Mouse (Mus musculus): ENCODE results near the gene Tcp1. TPM values are rescaled to one million over a fixed set of nuclear protein-coding genes. Genes with fewer than 3 reads are reported as not detected.
"Not testable (repeated sequence)": the region's sequence is repeated elsewhere in the genome, so short reads cannot be mapped to it uniquely, and the experiment has no call there.

Gene Tcp1
- polyA plus RNA-seq, 1 experiment from 2014 or later = 533 TPM

DNA sequence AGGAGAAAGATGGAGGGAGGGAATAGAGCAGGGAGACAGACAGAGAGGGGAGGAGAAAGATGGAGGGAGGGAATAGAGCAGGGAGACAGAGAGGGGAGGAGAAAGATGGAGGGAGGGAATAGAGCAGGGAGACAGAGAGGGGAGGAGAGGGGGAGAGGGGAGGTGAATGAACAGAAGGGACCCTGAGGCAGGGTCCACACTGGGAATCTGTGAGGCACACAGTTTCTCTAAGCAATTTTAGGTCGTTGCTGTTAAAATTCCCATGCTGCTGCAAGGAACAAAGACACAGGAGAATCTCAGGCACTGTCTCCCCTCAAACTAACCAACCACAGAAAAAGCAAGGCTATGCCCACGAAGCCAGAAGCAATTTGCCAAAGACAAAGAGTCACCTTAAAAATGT lies 16.9 kb upstream of the Tcp1 start:
- H3K4me1 ChIP-seq = peaks cover 13% of the 10 kb centered on the region
- WGBS = 51% methylated on average over 2 of the region's 2 CpGs
- H3K9me3 ChIP-seq; H3K4me3 ChIP-seq; H3K27me3 ChIP-seq (ENCODE audit: poor library complexity, severe bottlenecking); DNase-seq (ENCODE audit: extremely low spot score, low spot score): not testable (repeated sequence)
- peaks cover 56% of the 10 kb centered on the region for H3K36me3 ChIP-seq (replicated peaks)
- H3K27ac ChIP-seq = peak overlapping the region; percentile 71; the same call in 1 of the 2 replicates

DNA sequence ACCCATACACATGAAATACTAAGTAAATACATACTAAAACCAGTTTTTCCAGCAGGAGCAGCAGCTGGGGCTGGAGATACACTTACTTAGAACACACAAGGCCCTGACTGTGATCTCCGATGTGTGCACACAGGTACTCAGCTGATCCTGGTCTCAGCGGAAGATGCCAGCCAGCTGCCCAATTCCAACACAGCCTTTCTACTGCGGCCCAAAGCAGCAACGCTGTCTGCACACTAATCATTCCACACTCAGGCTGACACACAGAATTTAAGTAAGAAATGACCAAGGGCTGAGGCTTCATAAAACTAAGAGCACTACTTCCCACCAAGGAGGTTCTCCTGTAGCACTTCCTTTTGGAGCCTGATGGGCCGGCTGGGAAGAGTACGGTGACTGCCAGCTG lies 13.2 kb upstream of the Tcp1 start:
- Histone ChIP-seq H3K4me3 (no peak overlapping the region), H3K27ac (no peak overlapping the region), H3K36me3 (replicated peaks) (peaks cover 65% of the 10 kb centered on the region), H3K27me3 (ENCODE audit: poor library complexity, severe bottlenecking) (no peaks in the 10 kb centered on the region), H3K9me3 (no peaks in the 10 kb centered on the region), H3K4me1 (peaks cover 18% of the 10 kb centered on the region)
- no peak for DNase-seq (ENCODE audit: extremely low spot score, low spot score)
- 95% methylated on average over 6 of the region's 6 CpGs for WGBS

DNA sequence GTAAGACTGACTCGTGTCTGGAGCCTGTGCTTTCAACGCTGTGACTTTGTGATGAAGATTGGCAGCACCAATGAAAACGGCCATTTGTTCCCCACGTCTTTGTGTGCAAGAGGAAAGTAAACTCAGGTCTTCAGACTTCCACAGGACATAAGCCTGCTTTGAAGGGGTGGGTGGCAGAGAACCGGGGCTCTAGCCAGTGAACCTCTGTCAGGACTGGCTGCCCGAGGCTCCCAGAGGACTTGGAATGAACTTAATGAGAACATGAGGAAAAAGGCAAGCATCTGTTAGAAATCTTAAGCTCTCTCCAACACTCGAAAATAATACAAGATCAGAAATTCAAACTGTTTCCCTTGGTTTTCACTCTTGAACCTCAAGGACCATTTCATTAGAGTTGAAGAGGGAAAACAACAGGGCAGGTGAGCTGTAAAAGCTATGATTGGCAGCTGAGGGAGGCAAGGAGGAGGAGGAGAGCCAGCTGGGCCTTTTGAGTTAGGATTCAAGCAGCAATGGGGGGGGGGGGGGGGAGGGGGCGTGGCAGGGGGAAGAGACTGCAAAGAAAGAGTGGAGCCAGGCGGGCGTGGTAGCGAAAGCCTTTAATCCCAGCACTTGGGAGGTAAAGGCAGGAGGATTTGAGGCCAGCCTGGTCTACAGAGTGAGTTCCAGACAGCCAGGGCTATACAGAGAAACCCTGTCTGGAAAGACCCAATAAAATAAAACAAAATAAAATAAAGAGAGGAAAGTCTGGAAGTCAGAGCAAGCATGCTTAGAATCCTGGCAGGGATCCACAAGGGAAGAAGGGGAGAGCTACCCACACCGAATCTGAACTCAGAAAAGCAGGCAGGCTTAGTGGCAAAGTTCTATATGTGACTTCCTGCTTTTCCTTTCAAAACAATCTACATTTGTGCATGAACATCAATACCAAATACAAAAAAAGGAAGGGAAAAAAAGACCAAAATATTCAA lies 11.8 kb upstream of the Tcp1 start:
- peak; percentile 55 for DNase-seq (ENCODE audit: extremely low spot score, low spot score)
- WGBS = 28% methylated on average over 11 of the region's 12 CpGs
- H3K36me3 ChIP-seq (replicated peaks) = peaks cover 59% of the 10 kb centered on the region

DNA sequence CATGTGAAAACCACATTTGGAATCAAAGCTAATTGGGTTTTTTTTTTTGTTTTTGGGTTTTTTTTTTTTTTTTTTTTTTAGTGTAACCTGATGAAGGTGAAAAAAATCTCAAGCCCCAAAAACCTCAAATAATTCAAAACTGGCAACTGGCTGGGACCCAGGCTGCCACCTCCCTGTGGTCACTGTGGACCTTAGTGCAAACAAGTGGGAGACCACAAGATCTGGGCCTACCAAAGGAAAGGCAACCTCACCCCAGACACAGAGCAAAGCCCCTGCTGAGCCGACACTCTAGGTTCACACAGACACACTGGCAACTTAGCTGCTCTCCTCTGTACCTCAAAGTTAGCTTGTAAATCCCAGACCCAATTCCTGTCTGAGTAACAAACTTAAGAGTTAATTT lies 11.2 kb upstream of the Tcp1 start:
- no peaks in the 10 kb centered on the region for H3K27me3 ChIP-seq (ENCODE audit: poor library complexity, severe bottlenecking)
- H3K36me3 ChIP-seq (replicated peaks) = peaks cover 56% of the 10 kb centered on the region
- no peak overlapping the region for H3K27ac ChIP-seq
- 77% methylated on average over 1 of the region's 1 CpGs for WGBS
- H3K4me1 ChIP-seq = peaks cover 13% of the 10 kb centered on the region
- H3K9me3 ChIP-seq = no peaks in the 10 kb centered on the region
- no peak overlapping the region for H3K4me3 ChIP-seq
- no peak for DNase-seq (ENCODE audit: extremely low spot score, low spot score)

More for the DNA sequence above, 11.8 kb upstream of the Tcp1 start:
- Histone ChIP-seq H3K27ac (peak overlapping the region; percentile 66), H3K4me1 (peaks cover 13% of the 10 kb centered on the region), H3K27me3 (ENCODE audit: poor library complexity, severe bottlenecking) (no peaks in the 10 kb centered on the region), H3K9me3 (no peaks in the 10 kb centered on the region), H3K4me3 (no peak overlapping the region)

DNA sequence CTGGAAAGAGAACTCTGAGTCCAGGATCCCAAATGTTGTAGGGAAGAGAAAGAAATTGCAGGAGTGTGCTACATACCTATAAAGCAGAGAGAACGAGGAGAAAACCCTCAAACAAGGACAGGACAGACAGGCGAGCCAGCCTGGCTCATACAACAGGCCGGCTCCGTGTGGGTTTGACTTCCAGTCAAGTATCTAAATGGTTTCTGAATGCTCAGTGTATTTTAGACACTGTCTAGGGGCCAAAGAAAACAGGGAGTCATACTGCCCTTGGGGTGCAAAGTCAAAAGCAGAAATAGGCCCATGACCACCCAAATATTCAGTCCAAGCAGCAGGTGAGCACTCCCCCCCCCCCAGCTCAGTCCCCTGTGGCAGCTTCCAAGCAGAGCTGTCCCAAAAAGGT lies 9.7 kb upstream of the Tcp1 start:
- Histone ChIP-seq H3K9me3 (no peaks in the 10 kb centered on the region), H3K4me3 (no peak overlapping the region), H3K36me3 (replicated peaks) (peaks cover 61% of the 10 kb centered on the region), H3K4me1 (peaks cover 13% of the 10 kb centered on the region), H3K27ac (no peak overlapping the region), H3K27me3 (ENCODE audit: poor library complexity, severe bottlenecking) (no peaks in the 10 kb centered on the region)
- WGBS = 90% methylated on average over 4 of the region's 4 CpGs
- no peak for DNase-seq (ENCODE audit: extremely low spot score, low spot score)

DNA sequence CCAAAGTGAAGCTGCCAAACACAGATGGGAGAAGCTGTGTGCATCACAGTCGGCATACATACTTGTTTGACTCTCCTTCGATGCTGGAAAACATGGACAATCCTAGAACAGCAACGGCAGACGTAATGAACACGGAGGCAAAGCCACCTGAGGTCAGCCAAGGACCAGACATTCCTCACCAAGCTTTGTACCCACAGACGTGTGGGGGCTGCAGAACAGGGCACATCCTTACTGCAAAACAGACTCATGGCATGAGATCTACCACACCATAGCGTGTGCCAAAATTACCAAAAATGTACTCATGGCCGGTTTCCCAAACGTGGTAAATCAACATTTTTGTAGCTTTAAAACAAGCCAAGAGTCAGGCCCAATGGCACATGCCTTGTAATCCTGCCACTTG lies 9.1 kb upstream of the Tcp1 start:
- no peak overlapping the region for H3K27ac ChIP-seq
- no peak overlapping the region for H3K4me3 ChIP-seq
- H3K36me3 ChIP-seq (replicated peaks) = peaks cover 61% of the 10 kb centered on the region
- no peaks in the 10 kb centered on the region for H3K27me3 ChIP-seq (ENCODE audit: poor library complexity, severe bottlenecking)
- DNase-seq (ENCODE audit: extremely low spot score, low spot score) = no peak
- H3K9me3 ChIP-seq = no peaks in the 10 kb centered on the region
- peaks cover 13% of the 10 kb centered on the region for H3K4me1 ChIP-seq
- WGBS = 91% methylated on average over 9 of the region's 9 CpGs

DNA sequence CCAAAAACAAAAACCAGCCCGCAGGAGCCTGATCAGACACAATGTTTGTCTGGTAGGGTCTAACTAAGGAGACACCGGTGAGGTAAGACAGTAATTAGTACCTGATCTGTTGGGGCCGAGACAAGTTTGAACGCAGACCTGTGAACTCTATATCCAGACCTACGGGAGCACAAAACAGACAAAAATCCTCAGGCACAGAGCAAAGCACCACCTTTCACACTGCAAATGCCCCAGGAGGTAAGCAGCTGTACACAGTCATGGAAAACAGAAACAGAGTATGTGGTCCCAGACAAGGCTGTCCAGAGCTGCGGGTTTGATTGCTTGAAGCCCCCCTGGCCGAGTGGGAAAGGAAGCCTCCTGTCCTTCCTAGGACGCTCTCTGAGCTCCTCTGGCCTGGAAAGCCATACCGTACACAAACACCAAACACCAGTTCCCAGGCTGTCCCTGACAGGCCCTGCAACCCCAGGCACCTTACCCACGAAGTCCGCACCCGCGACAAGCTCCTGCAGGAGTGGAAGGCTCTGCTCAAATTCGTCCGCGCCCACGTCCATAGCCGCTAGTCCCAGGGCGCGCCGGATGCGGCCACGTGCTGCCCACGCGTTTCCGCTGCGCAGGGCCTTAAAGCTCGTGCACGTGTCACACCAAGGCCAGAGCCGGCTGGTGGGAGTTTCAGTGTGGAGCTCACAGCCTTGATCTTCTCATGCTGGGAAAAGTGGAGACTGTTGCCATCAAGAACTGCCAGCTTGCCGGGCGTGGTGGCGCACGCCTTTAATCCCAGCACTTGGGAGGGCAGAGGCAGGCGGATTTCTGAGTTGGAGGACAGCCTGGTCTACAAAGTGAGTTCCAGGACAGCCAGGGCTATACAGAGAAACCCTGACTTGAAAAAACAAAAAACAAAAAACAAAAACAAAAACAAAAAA lies 5.9 kb upstream of the Tcp1 start, which contains the start of gene Pnldc1:
TSS of gene Pnldc1 (minus strand) at position 870 of the 920 bp plus-strand sequence.
- no peak for DNase-seq (ENCODE audit: extremely low spot score, low spot score)
- 79% methylated on average over 35 of the region's 35 CpGs for WGBS
- Histone ChIP-seq H3K36me3 (replicated peaks) (peaks cover 73% of the 10 kb centered on the region), H3K4me1 (no peaks in the 10 kb centered on the region), H3K27ac (no peak within 1 kb of the TSS), H3K9me3 (no peaks in the 10 kb centered on the region), H3K27me3 (ENCODE audit: poor library complexity, severe bottlenecking) (no peaks in the 10 kb centered on the region), H3K4me3 (no peak within 1 kb of the TSS)

DNA sequence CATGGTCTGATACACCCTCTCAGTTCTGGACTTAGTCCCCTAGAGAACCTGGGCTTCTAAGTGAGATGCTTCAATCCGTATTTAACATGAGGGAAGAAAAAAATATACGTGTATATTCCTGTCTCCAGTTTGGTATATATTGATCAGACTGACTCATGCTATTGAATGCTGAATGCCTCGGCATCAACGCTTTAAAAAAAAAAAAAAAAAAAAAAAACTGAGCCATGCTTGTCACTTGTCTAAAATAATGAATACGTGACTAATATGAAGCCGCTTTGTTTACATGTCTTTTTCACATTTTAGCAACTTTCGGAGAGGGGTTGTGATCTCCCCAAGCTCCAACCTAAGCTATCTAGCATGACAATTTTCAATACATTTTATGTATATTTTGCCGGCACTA lies 5.1 kb upstream of the Tcp1 start:
- no peaks in the 10 kb centered on the region for H3K9me3 ChIP-seq
- H3K27me3 ChIP-seq (ENCODE audit: poor library complexity, severe bottlenecking) = no peaks in the 10 kb centered on the region
- peaks cover 68% of the 10 kb centered on the region for H3K36me3 ChIP-seq (replicated peaks)
- H3K4me1 ChIP-seq = peaks cover 7% of the 10 kb centered on the region
- no peak for DNase-seq (ENCODE audit: extremely low spot score, low spot score)
- H3K27ac ChIP-seq = no peak overlapping the region
- WGBS = 93% methylated on average over 8 of the region's 8 CpGs
- no peak overlapping the region for H3K4me3 ChIP-seq

DNA sequence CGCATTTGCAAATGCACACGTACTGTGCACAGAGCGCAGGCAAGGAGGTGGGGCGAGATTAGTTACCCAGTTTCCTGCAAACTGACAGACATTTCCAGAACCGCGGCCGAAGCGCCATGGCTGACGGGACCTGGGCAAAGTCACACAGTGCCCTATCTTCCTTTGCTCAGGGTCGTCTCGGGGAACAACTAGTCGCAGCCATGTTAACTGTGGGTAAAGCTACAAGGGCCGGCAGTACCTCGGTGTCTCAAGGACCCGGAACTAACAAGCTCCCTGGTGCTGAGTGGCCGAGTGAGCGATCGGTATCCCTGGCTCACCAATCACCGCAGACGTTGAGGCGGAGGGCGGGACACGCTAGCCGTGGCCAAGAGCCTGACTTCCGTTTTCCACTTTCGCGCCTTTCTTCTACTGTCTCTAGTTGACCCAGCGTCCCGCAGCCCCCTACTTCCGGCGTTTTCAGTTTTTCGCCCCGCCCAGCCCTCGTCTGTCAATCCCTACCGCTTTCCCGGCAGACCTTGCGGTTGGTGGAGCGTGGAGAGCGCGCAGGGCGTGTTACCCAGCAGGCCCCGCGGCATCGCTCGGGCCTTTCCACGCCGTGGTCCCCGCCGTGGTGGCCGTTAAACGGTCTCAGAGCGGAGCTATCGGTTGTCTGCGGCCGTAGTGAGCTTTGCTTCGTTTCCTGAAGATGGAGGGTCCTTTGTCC lies 531 bp downstream of the Tcp1 start, which contains the start of gene Mrpl18:
TSS of gene Mrpl18 (minus strand) at position 465 of the 703 bp plus-strand sequence.
- peaks cover 17% of the 10 kb centered on the region for H3K4me1 ChIP-seq
- H3K9me3 ChIP-seq = no peaks in the 10 kb centered on the region
- no peaks in the 10 kb centered on the region for H3K27me3 ChIP-seq (ENCODE audit: poor library complexity, severe bottlenecking)
- H3K4me3 ChIP-seq = peak within 1 kb of the TSS; percentile 80
- WGBS = under 1% methylated on average over 56 of the region's 56 CpGs
- H3K36me3 ChIP-seq (replicated peaks) = peaks cover 74% of the 10 kb centered on the region
- peak; percentile 100 for DNase-seq (ENCODE audit: extremely low spot score, low spot score)
- H3K27ac ChIP-seq = peak within 1 kb of the TSS; percentile 96

DNA sequence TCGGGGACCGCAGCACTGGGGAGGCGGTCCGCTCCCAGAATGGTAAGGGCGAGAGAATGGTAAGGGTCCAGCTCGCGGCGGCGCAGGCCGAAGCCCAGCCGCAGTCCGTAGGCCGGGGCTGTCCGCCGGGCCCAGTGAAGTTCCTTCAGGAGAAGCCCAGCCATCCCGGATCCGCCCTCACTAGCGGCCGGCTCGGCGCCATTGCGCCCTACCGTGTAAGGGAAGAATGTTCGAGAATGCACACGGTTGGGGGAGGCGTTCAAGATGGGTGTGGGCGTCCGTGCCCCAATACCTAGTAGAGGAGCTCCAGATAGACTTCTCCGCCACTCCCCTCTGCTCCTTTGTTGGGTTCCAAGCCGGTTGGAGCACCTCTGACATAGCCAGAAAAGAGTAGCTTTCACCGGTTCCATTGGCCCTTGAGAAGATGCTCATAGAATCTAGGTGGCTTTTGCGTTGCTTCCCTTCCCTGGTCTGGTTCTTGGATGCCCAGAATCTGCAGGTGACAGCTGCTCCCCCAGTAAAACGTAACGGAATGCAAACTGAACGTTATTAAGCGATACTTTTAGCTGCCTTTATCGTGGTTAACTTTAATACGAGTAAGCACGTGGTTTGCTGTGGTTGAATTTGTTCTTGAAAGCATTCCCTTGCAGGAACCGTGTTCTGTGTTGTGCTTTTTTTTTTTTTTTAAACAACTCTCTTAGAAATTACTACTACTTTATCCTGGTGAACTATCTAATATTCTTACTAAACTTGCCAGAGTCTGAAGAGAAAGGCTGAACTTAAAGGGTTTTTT lies 1.3 kb downstream of the Tcp1 start:
- H3K36me3 ChIP-seq (replicated peaks) = peaks cover 74% of the 10 kb centered on the region
- WGBS = under 1% methylated on average over 40 of the region's 40 CpGs
- no peak for DNase-seq (ENCODE audit: extremely low spot score, low spot score)

DNA sequence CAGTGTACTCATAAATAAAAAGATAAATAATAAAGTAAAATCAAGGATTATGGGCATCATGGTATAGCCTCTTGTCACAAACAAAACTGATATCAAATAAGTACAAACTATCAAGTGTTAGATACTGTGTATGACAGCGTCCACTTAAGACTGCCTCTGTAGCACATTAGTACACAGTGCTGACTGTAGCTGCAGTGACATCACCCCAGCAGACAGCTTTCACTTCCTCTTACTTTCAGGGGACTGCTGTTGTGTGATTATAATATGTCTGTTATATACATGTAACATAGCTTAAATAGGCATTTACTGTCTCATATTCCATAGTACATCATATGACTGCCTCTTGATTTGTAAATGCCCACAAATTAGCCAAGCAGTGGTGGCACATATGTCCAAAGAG lies 5.6 kb downstream of the Tcp1 start:
- Histone ChIP-seq H3K36me3 (replicated peaks) (peaks cover 87% of the 10 kb centered on the region), H3K4me1 (peaks cover 10% of the 10 kb centered on the region), H3K4me3 (no peak overlapping the region), H3K27ac (no peak overlapping the region), H3K9me3 (no peaks in the 10 kb centered on the region), H3K27me3 (ENCODE audit: poor library complexity, severe bottlenecking) (no peaks in the 10 kb centered on the region)
- no peak for DNase-seq (ENCODE audit: extremely low spot score, low spot score)
- WGBS = 97% methylated on average over 1 of the region's 1 CpGs

More for the DNA sequence above, 1.3 kb downstream of the Tcp1 start:
- H3K4me3 ChIP-seq = peak overlapping the region; percentile 80
- H3K9me3 ChIP-seq = no peaks in the 10 kb centered on the region
- no peaks in the 10 kb centered on the region for H3K27me3 ChIP-seq (ENCODE audit: poor library complexity, severe bottlenecking)
- H3K4me1 ChIP-seq = peaks cover 17% of the 10 kb centered on the region
- H3K27ac ChIP-seq = peak overlapping the region; percentile 96

Measured in forebrain, embryonic 10.5 days (tissue).